In genomic region chr2:51262506-51262905, GRCm38 (mm10) we compare ENCODE assay signal across 22 mouse cellular contexts.
A peak's percentile ranks its signal among the peaks of the same experiment; 100 is the strongest.
DNase-seq lines count a peak whose midpoint lies in the region; ATAC-seq and TF ChIP-seq lines count a peak whose summit lies in the region.
"Had no signal": no experiment of that assay in that cellular context is flagged by ENCODE, and none has a peak within 500 bp of the region (broad histone marks: within the 10 kb centered on the region; RNA-seq: fewer than 3 reads in every experiment).

No protein-coding gene starts in this region.

- no peaks in the 10 kb centered on the region for H3K9me3 ChIP-seq in hindbrain, postnatal 0 days (ENCODE audit: low read length)
- no peaks in the 10 kb centered on the region for H3K9me3 ChIP-seq in hindbrain, embryonic 13.5 days
- no peaks in the 10 kb centered on the region for H3K9me3 ChIP-seq in midbrain, postnatal 0 days (ENCODE audit: low read length)
- no peaks in the 10 kb centered on the region for H3K9me3 ChIP-seq in midbrain, embryonic 10.5 days (replicated peaks)

- no peak for TF ChIP-seq CTCF in hindbrain, postnatal 0 days (IDR thresholded peaks at IDR 0.05; ENCODE audit: low read depth)
- TF ChIP-seq CTCF in midbrain, postnatal 0 days (IDR thresholded peaks at IDR 0.05): no peak

- H3K4me3 ChIP-seq in hindbrain, postnatal 0 days (ENCODE audit: low read length): no peak overlapping the region
- H3K4me3 ChIP-seq in hindbrain, embryonic 13.5 days: no peak overlapping the region
- H3K4me3 ChIP-seq in midbrain, postnatal 0 days (ENCODE audit: low read depth, low read length): no peak overlapping the region
- no peak overlapping the region for H3K4me3 ChIP-seq in midbrain, embryonic 10.5 days

- no peaks in the 10 kb centered on the region for H3K4me1 ChIP-seq in hindbrain, postnatal 0 days (ENCODE audit: insufficient read depth, low read length)
- H3K4me1 ChIP-seq in hindbrain, embryonic 13.5 days (replicated peaks): no peaks in the 10 kb centered on the region
- no peaks in the 10 kb centered on the region for H3K4me1 ChIP-seq in midbrain, postnatal 0 days (ENCODE audit: insufficient read depth, low read length)
- no peaks in the 10 kb centered on the region for H3K4me1 ChIP-seq in midbrain, embryonic 10.5 days

- no peak overlapping the region for H3K9ac ChIP-seq in hindbrain, postnatal 0 days (replicated peaks; ENCODE audit: low read length)
- no peak overlapping the region for H3K9ac ChIP-seq in hindbrain, embryonic 13.5 days
- no peak overlapping the region for H3K9ac ChIP-seq in midbrain, postnatal 0 days (replicated peaks; ENCODE audit: low read length, poor library complexity, severe bottlenecking)

- ATAC-seq in hindbrain, postnatal 0 days: no peak
- ATAC-seq in hindbrain, embryonic 13.5 days (ENCODE audit: low FRiP score): no peak
- ATAC-seq in midbrain, postnatal 0 days (ENCODE audit: low FRiP score): no peak
- ATAC-seq: activated CD4-positive, CD25-positive, alpha-beta regulatory T cell, adult 4 months; CD4-positive, CD25-positive, alpha-beta regulatory T cell, adult 4 months; Patski had no signal

- no peak overlapping the region for H3K4me2 ChIP-seq in hindbrain, postnatal 0 days (ENCODE audit: low read depth, low read length)
- H3K4me2 ChIP-seq in hindbrain, embryonic 13.5 days: no peak overlapping the region
- no peak overlapping the region for H3K4me2 ChIP-seq in midbrain, postnatal 0 days (ENCODE audit: low read depth, low read length, poor library complexity, severe bottlenecking)

- WGBS in hindbrain, postnatal 0 days: 50% methylated on average over 1 of the region's 1 CpGs
- WGBS in hindbrain, embryonic 13.5 days: 81% methylated on average over 1 of the region's 1 CpGs
- WGBS in midbrain, postnatal 0 days: 64% methylated on average over 1 of the region's 1 CpGs
- WGBS in midbrain, embryonic 10.5 days: 90% methylated on average over 1 of the region's 1 CpGs

- H3K27ac ChIP-seq in hindbrain, postnatal 0 days: no peak overlapping the region
- no peak overlapping the region for H3K27ac ChIP-seq in hindbrain, embryonic 13.5 days
- no peak overlapping the region for H3K27ac ChIP-seq in midbrain, postnatal 0 days (ENCODE audit: low read depth, low read length)
- no peak overlapping the region for H3K27ac ChIP-seq in midbrain, embryonic 10.5 days (replicated peaks)

- H3K27me3 ChIP-seq in hindbrain, postnatal 0 days (ENCODE audit: insufficient read depth, low read length): no peaks in the 10 kb centered on the region
- H3K27me3 ChIP-seq in hindbrain, embryonic 13.5 days: no peaks in the 10 kb centered on the region
- H3K27me3 ChIP-seq in midbrain, postnatal 0 days (ENCODE audit: insufficient read depth, low read length): no peaks in the 10 kb centered on the region
- no peaks in the 10 kb centered on the region for H3K27me3 ChIP-seq in midbrain, embryonic 10.5 days (ENCODE audit: low read depth, poor library complexity, severe bottlenecking)
- H3K27me3 ChIP-seq: CH12.LX, Patski had no signal

- no peaks in the 10 kb centered on the region for H3K36me3 ChIP-seq in hindbrain, postnatal 0 days (ENCODE audit: insufficient read depth, low read length)
- no peaks in the 10 kb centered on the region for H3K36me3 ChIP-seq in hindbrain, embryonic 13.5 days
- no peaks in the 10 kb centered on the region for H3K36me3 ChIP-seq in midbrain, postnatal 0 days (ENCODE audit: insufficient read depth, low read length)
- no peaks in the 10 kb centered on the region for H3K36me3 ChIP-seq in midbrain, embryonic 10.5 days
- H3K36me3 ChIP-seq: G1E had no signal

- peak; percentile 41 to 68 for DNase-seq in cerebellum, postnatal 10 days
- no peak for DNase-seq in cerebellum, adult 9-11 months
- peak; percentile 28 to 60 for DNase-seq in cerebellum, postnatal 14 days
- no peak for DNase-seq in cerebellum, adult 9-10 months
- DNase-seq in hindbrain, postnatal 0 days (ENCODE audit: low spot score): peak; percentile 14
- peak; percentile 19 for DNase-seq in midbrain, postnatal 0 days (ENCODE audit: low spot score)
- DNase-seq in midbrain, embryonic 10.5 days (ENCODE audit: low spot score): no peak
- DNase-seq: adrenal gland, adult 2 months; adrenal gland, adult 8-10 months; adrenal gland, postnatal 10 days; adrenal gland, postnatal 14 days; adrenal gland, postnatal 25 days; adrenal gland, postnatal 36 days; B cell, adult 2 months; cerebellum, adult 11 months; cerebellum, adult 11-12 months had no signal

Comparison
In these comparisons a context has a peak if more than half of its experiments do, and no peak if none do; other contexts are left out.
1. DNase-seq: peak in cerebellum, postnatal 10 days (2 of 2), cerebellum, postnatal 14 days (2 of 2), hindbrain, postnatal 0 days (single experiment) and midbrain, postnatal 0 days (single experiment); none in cerebellum, adult 9-11 months (single experiment), cerebellum, adult 9-10 months (single experiment) and midbrain, embryonic 10.5 days (single experiment).